Mouse (Mus musculus) G1E-ER4 (cell line): ENCODE results near the gene Cntln. TPM values are rescaled to one million over a fixed set of nuclear protein-coding genes. Genes with fewer than 3 reads are reported as not detected.

Source experiments
- GATA1 ChIP-seq: IDR thresholded peaks from one replicate; pipeline ENCODE4 v1.8.0; 2012; ENCODE audit warnings: low read length, inconsistent platforms
- polyA plus RNA-seq: library from polyadenylated mRNA; stranded (reverse); fragments of >175 nt; gene quantifications from 2 replicates; pipeline ENCODE4 v1.2.3, GENCODE M21; 2012

Cntln gene
- polyA plus RNA-seq, 1 experiment, result not detected

DNA sequence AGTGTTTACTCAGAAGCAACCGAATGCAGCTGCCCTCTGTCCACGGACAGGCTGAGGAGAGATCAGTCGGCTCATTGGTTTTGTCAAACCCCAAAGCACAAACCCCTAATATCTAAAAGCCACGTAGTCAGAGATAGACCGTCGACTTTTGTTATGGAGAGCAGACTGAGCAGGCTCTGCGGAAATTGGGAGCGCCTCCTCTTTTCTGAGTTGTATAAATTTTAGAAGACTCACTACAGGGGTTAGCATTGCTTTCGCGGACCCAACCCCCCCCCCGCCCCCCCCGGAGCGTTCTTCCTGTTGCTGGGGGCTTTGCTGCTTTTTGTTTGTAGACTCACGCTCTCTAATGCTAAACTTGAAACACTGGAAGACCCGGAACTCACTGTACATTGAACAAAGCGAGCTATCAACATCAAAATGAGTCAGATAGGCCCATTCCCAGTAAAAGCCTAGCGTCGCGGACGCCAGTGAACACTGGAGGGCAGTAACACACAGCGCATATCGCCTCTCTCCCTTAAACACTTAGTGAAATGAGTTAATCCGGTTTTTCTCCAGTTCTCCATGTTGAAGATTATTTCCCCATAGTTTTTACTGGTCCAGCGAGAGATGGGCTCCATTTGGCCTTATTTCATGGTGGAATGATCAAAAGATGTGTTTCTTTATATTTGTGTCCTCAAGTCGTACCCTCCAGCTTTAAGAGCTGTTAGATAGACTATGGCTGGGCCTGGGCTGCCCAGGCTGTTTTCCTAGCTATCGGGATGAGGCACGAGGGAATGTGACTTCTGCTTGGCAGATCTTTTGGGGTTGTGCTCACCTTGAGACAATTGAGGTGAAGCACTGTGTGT is 278.6 kb downstream of the Cntln start:
- TF ChIP-seq GATA1, result no peak

DNA sequence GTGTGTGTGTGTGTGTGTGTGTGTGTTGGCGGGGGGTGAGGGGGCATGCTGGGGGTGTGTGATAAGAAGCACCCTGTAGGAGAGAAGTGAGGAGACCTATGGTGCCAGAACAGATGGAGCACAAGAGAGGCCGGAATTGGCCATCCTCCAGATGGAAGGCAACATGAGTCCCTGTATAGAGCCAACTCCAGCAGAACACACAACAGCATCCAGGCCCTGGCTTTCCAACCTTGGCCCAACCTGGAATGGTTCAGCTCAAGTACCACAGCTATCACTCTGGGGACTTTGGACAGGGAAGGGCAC is 279.2 kb downstream of the Cntln start:
- TF ChIP-seq GATA1, result no peak

DNA sequence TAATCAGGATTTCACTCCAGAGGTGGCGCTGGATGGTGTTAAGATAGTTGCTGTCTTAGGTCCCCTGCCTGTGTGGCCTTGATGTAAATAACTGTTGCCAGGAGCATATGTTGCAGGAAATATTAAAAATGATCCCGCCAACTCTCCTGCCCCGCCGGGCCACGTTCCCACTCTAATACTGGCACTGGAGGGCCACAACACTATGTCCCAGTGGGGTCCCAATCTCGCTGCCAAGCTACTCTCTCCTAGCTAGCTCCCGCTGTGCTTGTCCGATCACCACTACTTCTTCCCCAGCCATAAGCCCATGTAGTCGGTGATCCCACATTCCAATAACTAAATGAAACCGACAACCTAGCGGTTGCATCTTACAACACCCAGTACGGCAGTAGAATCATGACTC is 283.9 kb downstream of the Cntln start:
- no peak for TF ChIP-seq GATA1

DNA sequence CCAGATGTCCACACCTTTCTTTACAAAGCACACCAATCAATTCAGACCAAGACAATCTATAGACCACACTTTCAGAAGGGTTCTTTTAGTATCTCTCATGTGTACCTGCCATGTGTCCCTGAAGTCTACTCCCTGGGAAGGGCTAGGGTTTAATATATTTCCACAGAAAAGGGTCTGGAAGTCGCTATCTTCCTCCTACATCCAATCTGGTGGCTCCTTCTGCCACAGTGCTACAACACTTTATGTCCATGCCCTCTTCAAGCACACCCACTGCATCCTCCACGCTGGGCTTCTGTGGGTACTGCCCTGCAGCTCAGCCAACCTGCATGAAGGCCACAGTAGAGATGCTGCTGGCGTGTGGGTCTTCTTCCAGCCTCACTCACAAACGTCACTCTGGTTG is 291.4 kb downstream of the Cntln start:
- no peak for TF ChIP-seq GATA1

DNA sequence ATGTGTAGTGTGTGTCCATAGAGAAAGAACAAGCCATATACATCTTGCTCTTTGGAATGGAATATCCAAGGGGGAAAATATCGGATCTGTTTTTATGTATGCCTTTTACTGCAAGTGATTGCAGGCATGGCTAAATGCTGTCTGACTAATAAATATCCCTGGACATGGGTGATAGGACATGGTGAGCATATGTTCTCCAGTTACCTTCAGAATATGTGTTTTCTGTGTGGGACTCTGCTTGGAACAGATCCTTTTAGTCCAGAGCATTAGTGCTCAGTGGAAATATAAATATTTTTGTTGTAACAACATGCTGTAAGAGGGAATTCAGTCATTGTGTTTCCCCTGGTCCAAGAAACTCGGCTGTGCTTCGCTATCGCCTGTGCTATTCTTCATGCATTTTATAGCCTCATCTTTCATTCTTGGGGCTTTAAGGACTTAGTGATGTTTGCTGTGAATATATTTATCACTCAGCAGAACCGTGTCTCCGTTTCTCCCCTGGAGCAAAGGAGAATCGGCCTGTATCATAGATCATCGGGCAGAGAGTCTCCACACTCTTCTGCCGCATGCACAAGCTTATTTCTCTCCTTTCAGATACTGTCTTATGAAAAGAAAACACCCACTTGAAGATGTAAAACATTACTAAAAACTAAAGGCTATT is 294.4 kb downstream of the Cntln start:
- TF ChIP-seq GATA1, result no peak

Other genes starting within 250 kb of the Cntln start
- not detected in 2 replicates for gene Bnc2, start 209.0 kb upstream of the Cntln start, polyA plus RNA-seq